Mouse (Mus musculus): ENCODE measurements around the gene Enpep.

- TF ChIP-seq TCF12 (IDR thresholded peaks at IDR 0.05; ENCODE audit: insufficient read depth, poor library complexity, severe bottlenecking) (no peak), CEBPB (IDR thresholded peaks at IDR 0.05; ENCODE audit: insufficient read depth, poor library complexity, severe bottlenecking) (no peak), USF1 (IDR thresholded peaks at IDR 0.05; ENCODE audit: low read depth) (no peak), POLR2A (IDR thresholded peaks at IDR 0.05; ENCODE audit: insufficient read length, low read depth) (no peak), POLR2AphosphoS2 (IDR thresholded peaks at IDR 0.05; ENCODE audit: insufficient read length, low read depth) (no peak), MYOD1 (IDR thresholded peaks at IDR 0.05; ENCODE audit: control insufficient read depth in 1 of 3, insufficient read length in 2 of 3, low read depth in 2 of 3) (no peak)
Observed at GRCm38 (mm10) chr3:129332586-129332985, at the start of gene Enpep.

Data from myocyte (in vitro differentiated cells).